Mouse (Mus musculus) CH12.LX (cell line): ENCODE results near the gene Gpr3.

ENCODE experiments used
- CTCF ChIP-seq, 2 experiments: IDR thresholded peaks in 1 of 2; conservative IDR thresholded peaks in 1 of 2; 2 replicates each; pipeline ENCODE4 v1.5.1; 2011 to 2012; ENCODE audit warnings: low read depth in 2 of 2, low read length in 2 of 2, improper control_type of control experiment in 1 of 2, inconsistent platforms in 1 of 2, mild to moderate bottlenecking in 1 of 2, moderate library complexity in 1 of 2
- EP300 ChIP-seq: IDR thresholded peaks from 2 replicates; pipeline ENCODE4 v1.6.1; 2011; ENCODE audit warnings: low read length, improper control_type of control experiment
- ETS1 ChIP-seq: conservative IDR thresholded peaks from 2 replicates; pipeline ENCODE4 v1.6.1; 2012; ENCODE audit warnings: low read depth, mild to moderate bottlenecking, inconsistent platforms, low read length, improper control_type of control experiment, moderate library complexity
- HCFC1 ChIP-seq: IDR thresholded peaks from 2 replicates; pipeline ENCODE4 v1.6.1; 2012; ENCODE audit warnings: low read depth, mild to moderate bottlenecking, inconsistent platforms, low read length, improper control_type of control experiment
- NRF1 ChIP-seq: IDR thresholded peaks from 2 replicates; pipeline ENCODE4 v1.6.1; 2014; ENCODE audit warnings: low read depth, mild to moderate bottlenecking, inconsistent platforms, low read length, improper control_type of control experiment, moderate library complexity
- POLR2A ChIP-seq: IDR thresholded peaks from 2 replicates; pipeline ENCODE4 v1.6.1; 2011; ENCODE audit warnings: low read depth, mild to moderate bottlenecking, improper control_type of control experiment, low read length
- RAD21 ChIP-seq: IDR thresholded peaks from 2 replicates; pipeline ENCODE4 v1.6.1; 2011; ENCODE audit warnings: low read depth, mild to moderate bottlenecking, low read length, improper control_type of control experiment, moderate library complexity
- TCF12 ChIP-seq: IDR thresholded peaks from 2 replicates; pipeline ENCODE4 v1.6.1; 2014; ENCODE audit warnings: low read depth, mild to moderate bottlenecking, inconsistent platforms, low read length, improper control_type of control experiment
- USF1 ChIP-seq: IDR thresholded peaks from 2 replicates; pipeline ENCODE4 v1.6.1; 2014; ENCODE audit warnings: low read depth, mild to moderate bottlenecking, inconsistent platforms, low read length, improper control_type of control experiment

DNA sequence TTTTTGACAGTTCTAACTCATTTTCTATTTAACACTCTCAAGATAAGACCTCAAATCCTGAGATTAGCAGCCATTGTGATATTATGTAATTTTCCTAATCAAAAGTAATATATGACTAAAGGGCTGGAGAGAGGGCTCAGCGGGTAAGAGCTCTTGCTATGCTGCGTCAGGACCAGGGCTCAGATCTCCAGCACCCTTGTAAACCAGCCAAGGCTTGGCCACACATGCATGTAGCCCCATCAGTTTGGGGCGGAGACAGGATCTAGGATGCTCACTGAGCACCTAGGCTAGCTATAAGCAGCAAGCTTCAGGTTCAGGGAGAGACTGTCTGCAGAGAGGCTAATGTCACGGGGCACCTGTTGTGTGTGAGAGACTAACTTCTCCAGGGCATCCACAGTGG, 39.9 kb downstream of the Gpr3 start:
- TF ChIP-seq CTCF (conservative IDR thresholded peaks at IDR 0.05 in 1 of 2, IDR thresholded peaks at IDR 0.05 in 1 of 2; ENCODE audit: low read depth in 2 of 2, low read length in 2 of 2) (no peak), EP300 (no peak), NRF1 (no peak), POLR2A (no peak), ETS1 (no peak), USF1 (no peak), TCF12 (no peak), RAD21 (no peak), HCFC1 (no peak)
